Comparison of ENCODE assay signal across 11 mouse cellular contexts in the genomic region with DNA sequence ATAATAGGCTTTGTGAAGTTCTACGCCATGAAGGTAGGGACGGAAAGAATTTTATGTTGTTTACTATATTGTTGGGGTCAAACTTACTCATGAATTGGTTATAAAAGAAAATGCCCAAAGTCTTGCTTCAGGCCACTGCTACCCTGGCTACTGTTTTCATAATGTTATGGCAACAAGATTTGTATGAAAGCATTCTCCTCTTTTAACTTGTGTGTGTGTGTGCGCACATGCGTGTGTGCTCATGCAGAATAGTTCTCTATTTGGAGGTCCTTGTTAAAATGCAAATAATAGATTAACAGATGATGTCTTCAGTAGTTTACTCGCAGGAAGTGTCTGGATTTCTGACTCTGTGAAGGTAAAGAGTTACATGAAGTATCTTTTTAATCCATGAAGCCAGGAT. TPM values are rescaled to one million over a fixed set of nuclear protein-coding genes. Genes with fewer than 3 reads are reported as not detected.
A peak's percentile ranks its signal among the peaks of the same experiment; 100 is the strongest.
DNase-seq lines count a peak whose midpoint lies in the region; ATAC-seq lines count a peak whose summit lies in the region.
"Had no signal": no experiment of that assay in that cellular context is flagged by ENCODE, and none has a peak within 500 bp of the region (broad histone marks: within the 10 kb centered on the region; RNA-seq: fewer than 3 reads in every experiment).

No protein-coding gene starts in this region.

- ATAC-seq in kidney, embryonic 15.5 days (replicated peaks; ENCODE audit: low FRiP score) = no peak
- no peak for ATAC-seq in embryonic facial prominence, embryonic 12.5 days (ENCODE audit: insufficient number of reproducible peaks, insufficient read depth, low FRiP score, low TSS enrichment)
- no peak for ATAC-seq in intestine, embryonic 14.5 days (replicated peaks; ENCODE audit: low FRiP score, low TSS enrichment, low read depth)
- ATAC-seq in midbrain, embryonic 14.5 days (ENCODE audit: low FRiP score, low TSS enrichment) = no peak
- ATAC-seq: Patski had no signal

- no peaks in the 10 kb centered on the region for H3K27me3 ChIP-seq in kidney, embryonic 15.5 days
- no peaks in the 10 kb centered on the region for H3K27me3 ChIP-seq in embryonic facial prominence, embryonic 12.5 days
- no peaks in the 10 kb centered on the region for H3K27me3 ChIP-seq in intestine, embryonic 14.5 days (replicated peaks; ENCODE audit: control insufficient read depth, insufficient read depth, low read length)
- H3K27me3 ChIP-seq in midbrain, embryonic 14.5 days (ENCODE audit: control insufficient read depth, insufficient read depth, low read length) = no peaks in the 10 kb centered on the region
- H3K27me3 ChIP-seq: Patski had no signal

- H3K4me1 ChIP-seq in kidney, embryonic 15.5 days = peaks cover 44% of the 10 kb centered on the region
- H3K4me1 ChIP-seq in embryonic facial prominence, embryonic 12.5 days = peaks cover 32% of the 10 kb centered on the region
- peaks cover 28% of the 10 kb centered on the region for H3K4me1 ChIP-seq in intestine, embryonic 14.5 days (replicated peaks; ENCODE audit: control insufficient read depth, insufficient read depth, low read length)
- H3K4me1 ChIP-seq in midbrain, embryonic 14.5 days (ENCODE audit: control insufficient read depth, insufficient read depth, low read length) = peaks cover 23% of the 10 kb centered on the region

- H3K4me3 ChIP-seq in kidney, embryonic 15.5 days (replicated peaks) = peak overlapping the region; percentile 82
- peak overlapping the region; percentile 12; the same call in 1 of the 2 replicates for H3K4me3 ChIP-seq in embryonic facial prominence, embryonic 12.5 days
- H3K4me3 ChIP-seq in intestine, embryonic 14.5 days (ENCODE audit: low read depth, low read length) = peak overlapping the region; percentile 92
- H3K4me3 ChIP-seq in midbrain, embryonic 14.5 days (replicated peaks; ENCODE audit: low read depth, low read length) = no peak overlapping the region; the same call in 1 of the 2 replicates

- H3K27ac ChIP-seq in kidney, embryonic 15.5 days = no peak overlapping the region; the same call in 1 of the 2 replicates
- no peak overlapping the region for H3K27ac ChIP-seq in embryonic facial prominence, embryonic 12.5 days
- no peak overlapping the region for H3K27ac ChIP-seq in intestine, embryonic 14.5 days (ENCODE audit: low read depth)
- H3K27ac ChIP-seq in midbrain, embryonic 14.5 days (replicated peaks; ENCODE audit: low read depth, low read length) = no peak overlapping the region

- no peaks in the 10 kb centered on the region for H3K36me3 ChIP-seq in kidney, embryonic 15.5 days
- 0 out of 2 replicates have a peak, but pooled peaks cover 3% of the 10 kb centered on the region for H3K36me3 ChIP-seq in embryonic facial prominence, embryonic 12.5 days
- no peaks in the 10 kb centered on the region for H3K36me3 ChIP-seq in intestine, embryonic 14.5 days (ENCODE audit: control insufficient read depth, insufficient read depth, low read length)
- no peaks in the 10 kb centered on the region for H3K36me3 ChIP-seq in midbrain, embryonic 14.5 days (ENCODE audit: control insufficient read depth, insufficient read depth, low read length)

- DNase-seq in kidney, adult 11 months = no peak
- no peak for DNase-seq in intestine, embryonic 14.5 days (ENCODE audit: low spot score)
- no peak for DNase-seq in midbrain, embryonic 14.5 days
- DNase-seq in spleen, postnatal 36 days (ENCODE audit: low spot score in 2 of 2) = no peak
- no peak for DNase-seq in gastrocnemius, postnatal 4 days (ENCODE audit: low spot score in 2 of 2)
- no peak for DNase-seq in frontal cortex, postnatal 10 days (ENCODE audit: low spot score in 2 of 2)
- DNase-seq: kidney, postnatal 14 days; lung, postnatal 4 days had no signal

- H3K9me3 ChIP-seq in kidney, embryonic 15.5 days (replicated peaks) = no peaks in the 10 kb centered on the region
- H3K9me3 ChIP-seq in embryonic facial prominence, embryonic 12.5 days = no peaks in the 10 kb centered on the region
- no peaks in the 10 kb centered on the region for H3K9me3 ChIP-seq in intestine, embryonic 14.5 days (ENCODE audit: control insufficient read depth, low read length)
- H3K9me3 ChIP-seq in midbrain, embryonic 14.5 days (ENCODE audit: control insufficient read depth, low read length) = no peaks in the 10 kb centered on the region

- H3K9ac ChIP-seq in kidney, embryonic 15.5 days = no peak overlapping the region
- no peak overlapping the region for H3K9ac ChIP-seq in embryonic facial prominence, embryonic 12.5 days
- no peak overlapping the region for H3K9ac ChIP-seq in intestine, embryonic 14.5 days (ENCODE audit: low read length)
- no peak overlapping the region for H3K9ac ChIP-seq in midbrain, embryonic 14.5 days (replicated peaks; ENCODE audit: low read length)

- peak overlapping the region; percentile 73 for H3K4me2 ChIP-seq in kidney, embryonic 15.5 days
- H3K4me2 ChIP-seq in embryonic facial prominence, embryonic 12.5 days (replicated peaks) = peak overlapping the region; percentile 73
- H3K4me2 ChIP-seq in intestine, embryonic 14.5 days (ENCODE audit: low read length) = peak overlapping the region; percentile 62
- H3K4me2 ChIP-seq in midbrain, embryonic 14.5 days (ENCODE audit: low read length) = peak overlapping the region; percentile 76

- 80% methylated on average over 5 of the region's 5 CpGs for WGBS in kidney, embryonic 15.5 days
- WGBS in embryonic facial prominence, embryonic 12.5 days = 80% methylated on average over 5 of the region's 5 CpGs
- WGBS in intestine, embryonic 14.5 days = 65% methylated on average over 5 of the region's 5 CpGs
- WGBS in midbrain, embryonic 14.5 days = 77% methylated on average over 5 of the region's 5 CpGs

RNA-seq across cellular contexts. Expression of gene Nadk2, which starts 2.6 kb away (rescaled TPM):
- polyA plus RNA-seq in kidney, embryonic 15.5 days (2015; fragmentation: Nextera tagmentation; extraction: Ambion mirVana) = 27.0 and 27.3 TPM in 2 replicates
- 36.5 and 41.4 TPM in 2 replicates for polyA plus RNA-seq in embryonic facial prominence, embryonic 12.5 days (2016; fragmentation: Nextera tagmentation; extraction: Ambion mirVana)
- 44.6 and 46.5 TPM in 2 replicates for polyA plus RNA-seq in intestine, embryonic 14.5 days (2014; fragmentation: Nextera tagmentation; extraction: Ambion mirVana)
- 30.0 and 36.0 TPM in 2 replicates for polyA plus RNA-seq in midbrain, embryonic 14.5 days (2014; fragmentation: Nextera tagmentation; extraction: Ambion mirVana)
- total RNA-seq in gastrocnemius, postnatal 4 days (2021) = 10 to 100 TPM; 34.1 to 34.5 TPM
